Mouse (Mus musculus) CH12.LX (cell line): ENCODE results near the gene Utp14b. TPM values are rescaled to one million over a fixed set of nuclear protein-coding genes. Genes with fewer than 3 reads are reported as not detected.

Experiments
- DNase-seq: peaks from one replicate; pipeline ENCODE4 v3.0.0-alpha.2; 2013; ENCODE audit errors: extremely low read depth
- H3K27ac ChIP-seq: 2 replicates; pipeline ENCODE4 v1.5.1; 2012; ENCODE audit warnings: low read depth, mild to moderate bottlenecking, control low read depth, moderate library complexity; ENCODE audit not compliant: insufficient read depth
- H3K27me3 ChIP-seq: replicated peaks from 2 replicates; pipeline ENCODE3; 2012; ENCODE audit warnings: inconsistent platforms
- H3K36me3 ChIP-seq, 2 experiments: replicated peaks in 1 of 2; 2 replicates each; pipeline versions ENCODE3 to v1.6.1; 2012; ENCODE audit warnings: inconsistent platforms in 1 of 2, low read length in 1 of 2, mild to moderate bottlenecking in 1 of 2, mixed read lengths in 1 of 2, moderate library complexity in 1 of 2; ENCODE audit not compliant: control insufficient read depth in 1 of 2, insufficient read depth in 1 of 2
- H3K4me1 ChIP-seq, 2 experiments: 2 replicates each; pipeline ENCODE4 v1.6.1; 2012; ENCODE audit warnings: inconsistent platforms in 1 of 2, moderate library complexity in 1 of 2; ENCODE audit not compliant: insufficient read depth in 2 of 2, control insufficient read depth in 1 of 2
- H3K4me2 ChIP-seq: 2 replicates; pipeline ENCODE4 v1.6.1; 2012; ENCODE audit warnings: low read depth, mild to moderate bottlenecking, control low read depth; ENCODE audit not compliant: poor library complexity, insufficient read depth, severe bottlenecking
- H3K4me3 ChIP-seq, 3 experiments: fragments of 150-350 bp in 1 of 3; sonication (generic) in 1 of 3; replicated peaks in 1 of 3; 2 replicates each; pipeline versions ENCODE3 to v1.5.1; 2011 to 2012; ENCODE audit warnings: low read depth in 2 of 3, low read length in 2 of 3, mild to moderate bottlenecking in 2 of 3, moderate library complexity in 2 of 3, control low read depth in 1 of 3, improper control_type of control experiment in 1 of 3, inconsistent platforms in 1 of 3, mixed read lengths in 1 of 3; ENCODE audit not compliant: poor library complexity in 1 of 3
- H3K79me2 ChIP-seq: replicated peaks from 2 replicates; pipeline ENCODE4 v1.6.1; 2012; ENCODE audit warnings: mild to moderate bottlenecking, moderate library complexity; ENCODE audit not compliant: control insufficient read depth, poor library complexity, insufficient read depth, severe bottlenecking; ENCODE audit errors: extremely low read depth
- H3K9ac ChIP-seq: 2 replicates; pipeline ENCODE4 v1.6.1; 2012; ENCODE audit warnings: low read depth, mild to moderate bottlenecking, control low read depth, moderate library complexity; ENCODE audit not compliant: insufficient read depth
- H3K9me3 ChIP-seq: replicated peaks from 2 replicates; pipeline ENCODE3; 2012; ENCODE audit warnings: low read length, inconsistent platforms, mixed read lengths
- BHLHE40 ChIP-seq: IDR thresholded peaks from 2 replicates; pipeline ENCODE4 v1.6.1; 2011; ENCODE audit warnings: mild to moderate bottlenecking, low read depth, low read length, improper control_type of control experiment
- CHD1 ChIP-seq: IDR thresholded peaks from 2 replicates; pipeline ENCODE4 v1.6.1; 2012; ENCODE audit warnings: low read depth, low read length, improper control_type of control experiment, inconsistent platforms
- CHD2 ChIP-seq: IDR thresholded peaks from 2 replicates; pipeline ENCODE4 v1.6.1; 2011; ENCODE audit warnings: low read length, improper control_type of control experiment
- CTCF ChIP-seq, 2 experiments: IDR thresholded peaks in 1 of 2; conservative IDR thresholded peaks in 1 of 2; 2 replicates each; pipeline ENCODE4 v1.5.1; 2011 to 2012; ENCODE audit warnings: low read depth in 2 of 2, low read length in 2 of 2, improper control_type of control experiment in 1 of 2, inconsistent platforms in 1 of 2, mild to moderate bottlenecking in 1 of 2, moderate library complexity in 1 of 2
- E2F4 ChIP-seq: IDR thresholded peaks from 2 replicates; pipeline ENCODE4 v1.6.1; 2011; ENCODE audit warnings: low read depth, low read length, improper control_type of control experiment; ENCODE audit not compliant: insufficient replicate concordance
- ELF1 ChIP-seq: IDR thresholded peaks from 2 replicates; pipeline ENCODE4 v1.6.1; 2014; ENCODE audit warnings: low read depth, mild to moderate bottlenecking, inconsistent platforms, low read length, improper control_type of control experiment
- EP300 ChIP-seq: IDR thresholded peaks from 2 replicates; pipeline ENCODE4 v1.6.1; 2011; ENCODE audit warnings: low read length, improper control_type of control experiment
- ETS1 ChIP-seq: conservative IDR thresholded peaks from 2 replicates; pipeline ENCODE4 v1.6.1; 2012; ENCODE audit warnings: low read depth, mild to moderate bottlenecking, inconsistent platforms, low read length, improper control_type of control experiment, moderate library complexity
- GABPA ChIP-seq: IDR thresholded peaks from 2 replicates; pipeline ENCODE4 v1.6.1; 2012; ENCODE audit warnings: low read depth, low read length, improper control_type of control experiment, inconsistent platforms; ENCODE audit not compliant: insufficient replicate concordance
- HCFC1 ChIP-seq: IDR thresholded peaks from 2 replicates; pipeline ENCODE4 v1.6.1; 2012; ENCODE audit warnings: low read depth, mild to moderate bottlenecking, inconsistent platforms, low read length, improper control_type of control experiment
- IRF4 ChIP-seq: IDR thresholded peaks from 2 replicates; pipeline ENCODE4 v1.6.1; 2014; ENCODE audit warnings: low read depth, mild to moderate bottlenecking, inconsistent platforms, low read length, improper control_type of control experiment
- JUN ChIP-seq: IDR thresholded peaks from 2 replicates; pipeline ENCODE4 v1.6.1; 2011; ENCODE audit warnings: low read depth, mild to moderate bottlenecking, low read length, improper control_type of control experiment, moderate library complexity; ENCODE audit not compliant: insufficient read depth
- JUND ChIP-seq: conservative IDR thresholded peaks from 2 replicates; pipeline ENCODE4 v1.6.1; 2011; ENCODE audit warnings: low read depth, low read length, improper control_type of control experiment
- KAT2A ChIP-seq: IDR thresholded peaks from 2 replicates; pipeline ENCODE4 v1.6.1; 2012; ENCODE audit warnings: low read length, improper control_type of control experiment, inconsistent platforms; ENCODE audit not compliant: insufficient replicate concordance
- MAFK ChIP-seq: IDR thresholded peaks from 2 replicates; pipeline ENCODE4 v1.6.1; 2011; ENCODE audit warnings: low read length, improper control_type of control experiment; ENCODE audit not compliant: insufficient replicate concordance
- MAX ChIP-seq: IDR thresholded peaks from 2 replicates; pipeline ENCODE4 v1.6.1; 2011; ENCODE audit warnings: low read length, improper control_type of control experiment
- MAZ ChIP-seq: IDR thresholded peaks from 2 replicates; pipeline ENCODE4 v1.6.1; 2012; ENCODE audit warnings: low read depth, mild to moderate bottlenecking, inconsistent platforms, low read length, improper control_type of control experiment, moderate library complexity
- MEF2A ChIP-seq: IDR thresholded peaks from 2 replicates; pipeline ENCODE4 v1.6.1; 2014; ENCODE audit warnings: low read depth, mild to moderate bottlenecking, inconsistent platforms, low read length, improper control_type of control experiment, borderline replicate concordance
- MXI1 ChIP-seq: IDR thresholded peaks from 2 replicates; pipeline ENCODE4 v1.6.1; 2011; ENCODE audit warnings: mild to moderate bottlenecking, low read depth, low read length, improper control_type of control experiment
- MYC ChIP-seq: IDR thresholded peaks from 2 replicates; pipeline ENCODE4 v1.6.1; 2011; ENCODE audit warnings: low read depth, mild to moderate bottlenecking, improper control_type of control experiment, low read length
- NELFE ChIP-seq: IDR thresholded peaks from 2 replicates; pipeline ENCODE4 v1.6.1; 2011; ENCODE audit warnings: low read depth, low read length, improper control_type of control experiment
- NRF1 ChIP-seq: IDR thresholded peaks from 2 replicates; pipeline ENCODE4 v1.6.1; 2014; ENCODE audit warnings: low read depth, mild to moderate bottlenecking, inconsistent platforms, low read length, improper control_type of control experiment, moderate library complexity
- PAX5 ChIP-seq: IDR thresholded peaks from 2 replicates; pipeline ENCODE4 v1.6.1; 2012; ENCODE audit warnings: low read length, inconsistent platforms, mixed read lengths
- POLR2A ChIP-seq: IDR thresholded peaks from 2 replicates; pipeline ENCODE4 v1.6.1; 2011; ENCODE audit warnings: low read depth, mild to moderate bottlenecking, improper control_type of control experiment, low read length
- POLR2AphosphoS2 ChIP-seq: IDR thresholded peaks from 2 replicates; pipeline ENCODE4 v1.6.1; 2011; ENCODE audit warnings: low read depth, low read length, improper control_type of control experiment
- RAD21 ChIP-seq: IDR thresholded peaks from 2 replicates; pipeline ENCODE4 v1.6.1; 2011; ENCODE audit warnings: low read depth, mild to moderate bottlenecking, low read length, improper control_type of control experiment, moderate library complexity
- RCOR1 ChIP-seq: conservative IDR thresholded peaks from 2 replicates; pipeline ENCODE4 v1.6.1; 2012; ENCODE audit warnings: low read depth, mild to moderate bottlenecking, inconsistent platforms, low read length, improper control_type of control experiment
- SIN3A ChIP-seq: IDR thresholded peaks from 2 replicates; pipeline ENCODE4 v1.6.1; 2012; ENCODE audit warnings: low read length, improper control_type of control experiment, inconsistent platforms
- SMC3 ChIP-seq: IDR thresholded peaks from 2 replicates; pipeline ENCODE4 v1.6.1; 2011; ENCODE audit warnings: low read depth, low read length, improper control_type of control experiment
- TBP ChIP-seq: conservative IDR thresholded peaks from 2 replicates; pipeline ENCODE4 v1.6.1; 2011; ENCODE audit warnings: low read depth, low read length, improper control_type of control experiment
- TCF12 ChIP-seq: IDR thresholded peaks from 2 replicates; pipeline ENCODE4 v1.6.1; 2014; ENCODE audit warnings: low read depth, mild to moderate bottlenecking, inconsistent platforms, low read length, improper control_type of control experiment
- UBTF ChIP-seq: IDR thresholded peaks from 2 replicates; pipeline ENCODE4 v1.6.1; 2012; ENCODE audit warnings: low read depth, mild to moderate bottlenecking, inconsistent platforms, low read length, improper control_type of control experiment, moderate library complexity
- USF1 ChIP-seq: IDR thresholded peaks from 2 replicates; pipeline ENCODE4 v1.6.1; 2014; ENCODE audit warnings: low read depth, mild to moderate bottlenecking, inconsistent platforms, low read length, improper control_type of control experiment
- USF2 ChIP-seq: conservative IDR thresholded peaks from 2 replicates; pipeline ENCODE4 v1.6.1; 2011; ENCODE audit warnings: low read depth, low read length, improper control_type of control experiment
- ZC3H11A ChIP-seq: IDR thresholded peaks from 2 replicates; pipeline ENCODE4 v1.6.1; 2012; ENCODE audit warnings: low read depth, mild to moderate bottlenecking, inconsistent platforms, low read length, improper control_type of control experiment
- ZKSCAN1 ChIP-seq: IDR thresholded peaks from 2 replicates; pipeline ENCODE4 v1.6.1; 2012; ENCODE audit warnings: low read depth, inconsistent platforms, low read length, improper control_type of control experiment, borderline replicate concordance
- ZMIZ1 ChIP-seq: IDR thresholded peaks from 2 replicates; pipeline ENCODE4 v1.6.1; 2012; ENCODE audit warnings: low read depth, mild to moderate bottlenecking, inconsistent platforms, low read length, improper control_type of control experiment
- ZNF384 ChIP-seq: IDR thresholded peaks from 2 replicates; pipeline ENCODE4 v1.6.1; 2012; ENCODE audit warnings: low read depth, low read length, improper control_type of control experiment, inconsistent platforms
- dilution Hi-C: fragments of 300-500 bp; cut with MboI; formaldehyde crosslinking; loops from 2 replicates; pipeline ENCODE4 v1.14.3; 2020; ENCODE audit warnings: low sequenced_read_pairs; ENCODE audit not compliant: extremely low pct_unique_long_range_greater_than_20kb, extremely low pct_ligation_motif_present
- in situ Hi-C: fragments of 300-500 bp; cut with MboI; formaldehyde crosslinking; loops from 3 replicates; pipeline ENCODE4 v1.14.3; 2019; ENCODE audit warnings: low sequenced_read_pairs, low pct_ligation_motif_present, low pct_unique_long_range_greater_than_20kb, mixed read lengths
- polyA plus RNA-seq: library from polyadenylated mRNA; unstranded; fragments of >175 nt; gene quantifications from 2 replicates; pipeline ENCODE4 v1.2.1, GENCODE M21; 2012; ENCODE audit warnings: low read depth; ENCODE audit not compliant: insufficient read length
- total RNA-seq, 2 experiments: library from RNA; depleted of rRNA; stranded (reverse); fragments of 300-350 nt in 1 of 2; fragments of >200 nt in 1 of 2; gene quantifications; 2 replicates each; pipeline ENCODE4 v1.2.3; 2012 to 2014

Gene Utp14b
- total RNA-seq (2012; rRNA removed) = 6.9 and 8.9 TPM in 2 replicates
- 11.4 and 13.0 TPM in 2 replicates for total RNA-seq (2014; rRNA removed)
- 10.4 and 11.0 TPM in 2 replicates for polyA plus RNA-seq

- H3K36me3 ChIP-seq = peaks cover 0 to 3% of the 10 kb centered on the region in 2 experiments
- H3K79me2 ChIP-seq = peaks cover 19% of the 10 kb centered on the region
- peak within 1 kb of the TSS; percentile 50 for H3K27ac ChIP-seq
- dilution Hi-C loops = no loop called here
- peaks cover 3 to 30% of the 10 kb centered on the region in 2 experiments for H3K4me1 ChIP-seq
- H3K27me3 ChIP-seq = no peaks in the 10 kb centered on the region
- peak within 1 kb of the TSS; percentile 91 to 100 (median 98) for H3K4me3 ChIP-seq
- H3K9ac ChIP-seq = peak within 1 kb of the TSS; percentile 88
- peak; percentile 87 for DNase-seq
- H3K4me2 ChIP-seq = peak within 1 kb of the TSS; percentile 91
- in situ Hi-C loops = no loop called here
- H3K9me3 ChIP-seq = no peaks in the 10 kb centered on the region
- TF ChIP-seq USF2 (peak; percentile 36; the same call in 1 of the 2 replicates), USF1 (peak; percentile 74), NRF1 (peak; percentile 60), TBP (peak; percentile 85), MAFK (no peak), KAT2A (0 out of 2 replicates have a peak, but pooled peaks have one; percentile 55), ETS1 (peak; percentile 8; the same call in 1 of the 2 replicates), MAX (no peak), ELF1 (peak; percentile 20; the same call in 1 of the 2 replicates), CHD1 (no peak), MAZ (peak; percentile 19; the same call in 1 of the 2 replicates), PAX5 (no peak), ZC3H11A (no peak), CTCF (conservative IDR thresholded peaks at IDR 0.05 in 1 of 2, IDR thresholded peaks at IDR 0.05 in 1 of 2; ENCODE audit: low read depth in 2 of 2, low read length in 2 of 2) (no peak), GABPA (no peak), HCFC1 (0 out of 2 replicates have a peak, but pooled peaks have one; percentile 23), IRF4 (no peak; the same call in 1 of the 2 replicates), POLR2AphosphoS2 (peak; percentile 83; the same call in 1 of the 2 replicates), TCF12 (peak; percentile 99), MEF2A (peak; percentile 40; the same call in 1 of the 2 replicates), SMC3 (no peak), RAD21 (no peak), JUN (no peak), E2F4 (no peak), SIN3A (peak; percentile 90; the same call in 1 of the 2 replicates), MYC (no peak), ZMIZ1 (peak; percentile 98), EP300 (no peak), BHLHE40 (peak; percentile 60; the same call in 1 of the 2 replicates), POLR2A (peak; percentile 99), JUND (no peak), RCOR1 (no peak), UBTF (peak; percentile 96), ZNF384 (no peak), ZKSCAN1 (no peak), CHD2 (peak; percentile 55), MXI1 (peak; percentile 65), NELFE (peak; percentile 97)
Observed at GRCm38 (mm10) chr1:78657671-78658440, at the start of gene Utp14b, which contains the start of gene Acsl3. TSS of gene Utp14b (plus strand) at chr1:78658038. TSS of gene Acsl3 (plus strand) at chr1:78657825.
